Mouse (Mus musculus): ENCODE results near the gene 2310022B05Rik. TPM values are rescaled to one million over a fixed set of nuclear protein-coding genes. Genes with fewer than 3 reads are reported as not detected.

Gene 2310022B05Rik
- total and polyA plus RNA-seq, 3 experiments: 34.1 to 56.7 (median 49.4) TPM

- no peak for DNase-seq
Measured at GRCm38 (mm10) chr8:124661781-124662180, 1.4 kb downstream of the 2310022B05Rik start.

DNA sequence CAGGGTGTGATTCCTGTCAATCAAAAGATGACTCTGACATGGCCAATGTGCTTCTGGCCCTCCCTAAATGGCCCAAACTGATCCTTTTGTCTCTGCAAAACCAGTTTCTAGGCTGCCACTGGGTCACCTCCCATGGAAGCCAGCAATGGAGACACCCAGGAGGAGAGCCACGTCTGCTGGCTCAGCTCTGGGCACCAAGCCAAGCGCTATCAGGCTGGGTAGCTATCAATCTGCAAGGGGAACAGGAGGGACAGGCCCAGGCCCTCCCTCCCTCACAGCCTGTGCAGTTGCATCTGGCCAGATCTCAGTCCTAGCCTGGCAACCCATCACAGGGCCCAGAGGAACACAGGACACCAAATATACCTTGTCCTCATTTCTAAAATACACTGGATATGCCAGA lies 4.8 kb downstream of the 2310022B05Rik start:
- DNase-seq: peak; percentile 92

DNA sequence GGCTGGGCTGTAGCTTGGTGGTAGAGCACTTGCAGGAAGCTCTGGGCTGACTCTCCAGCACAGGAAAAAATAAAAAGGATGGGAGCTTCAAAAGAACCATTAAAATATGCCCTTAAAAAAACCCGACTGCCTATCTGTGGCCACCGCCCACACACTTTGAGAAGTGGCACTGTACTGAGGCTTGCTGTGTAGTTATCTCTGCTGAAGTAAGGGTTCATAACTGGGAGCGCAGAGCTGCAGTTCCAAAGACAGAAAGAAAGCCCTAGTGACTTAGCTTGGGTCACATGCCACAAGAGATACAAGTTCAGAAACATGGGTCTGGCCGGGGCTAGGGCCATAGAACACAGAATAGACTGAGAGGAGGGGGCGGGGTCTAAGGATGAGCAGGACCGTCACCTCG lies 5.2 kb downstream of the 2310022B05Rik start:
- DNase-seq: no peak

GRCm38 (mm10) chr8:124653568-124654475 lies 9.3 kb downstream of the 2310022B05Rik start:
- DNase-seq: no peak

DNA sequence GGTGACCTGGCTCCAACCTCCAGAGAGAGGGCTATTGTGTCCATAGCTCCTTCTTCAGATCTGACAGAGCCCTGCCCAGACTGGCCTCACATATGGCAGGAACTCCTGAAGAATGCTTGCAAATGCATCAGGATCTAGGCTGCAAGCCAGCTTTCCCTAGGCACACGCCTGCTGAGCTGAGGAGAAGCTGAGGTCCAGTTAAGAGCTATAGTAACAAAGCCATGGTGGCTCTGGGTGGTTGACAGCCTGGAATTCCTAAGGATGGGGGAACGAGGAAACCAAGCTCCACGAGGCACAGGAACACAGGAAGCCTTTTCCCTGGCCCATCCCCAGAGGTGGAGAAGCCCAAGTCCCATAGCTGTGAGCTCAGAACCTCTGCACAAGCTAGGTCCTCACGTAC lies 10.6 kb downstream of the 2310022B05Rik start:
- DNase-seq: no peak

DNA sequence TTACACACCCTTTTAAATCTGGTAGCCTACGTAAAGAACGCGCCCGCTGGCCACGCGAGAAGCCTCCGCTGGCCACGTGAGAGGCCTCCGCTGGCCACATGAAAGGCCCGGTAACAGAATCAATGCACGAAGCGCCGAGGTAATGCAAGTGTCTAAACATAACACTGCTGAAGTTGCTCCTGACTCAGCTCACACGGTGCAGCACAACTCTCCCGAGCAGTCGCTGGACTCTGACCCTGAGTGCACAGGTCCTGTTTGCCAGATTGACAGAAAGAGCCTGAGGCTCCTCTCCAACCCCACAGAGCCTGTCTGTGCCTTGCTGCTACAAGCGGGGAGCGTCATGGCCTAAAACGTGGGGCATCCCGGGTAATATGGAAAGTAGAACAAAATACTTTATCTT lies 11.4 kb downstream of the 2310022B05Rik start:
- DNase-seq: no peak

- no peak for DNase-seq
Measured at GRCm38 (mm10) chr8:124648311-124648710, 14.9 kb downstream of the 2310022B05Rik start.

DNA sequence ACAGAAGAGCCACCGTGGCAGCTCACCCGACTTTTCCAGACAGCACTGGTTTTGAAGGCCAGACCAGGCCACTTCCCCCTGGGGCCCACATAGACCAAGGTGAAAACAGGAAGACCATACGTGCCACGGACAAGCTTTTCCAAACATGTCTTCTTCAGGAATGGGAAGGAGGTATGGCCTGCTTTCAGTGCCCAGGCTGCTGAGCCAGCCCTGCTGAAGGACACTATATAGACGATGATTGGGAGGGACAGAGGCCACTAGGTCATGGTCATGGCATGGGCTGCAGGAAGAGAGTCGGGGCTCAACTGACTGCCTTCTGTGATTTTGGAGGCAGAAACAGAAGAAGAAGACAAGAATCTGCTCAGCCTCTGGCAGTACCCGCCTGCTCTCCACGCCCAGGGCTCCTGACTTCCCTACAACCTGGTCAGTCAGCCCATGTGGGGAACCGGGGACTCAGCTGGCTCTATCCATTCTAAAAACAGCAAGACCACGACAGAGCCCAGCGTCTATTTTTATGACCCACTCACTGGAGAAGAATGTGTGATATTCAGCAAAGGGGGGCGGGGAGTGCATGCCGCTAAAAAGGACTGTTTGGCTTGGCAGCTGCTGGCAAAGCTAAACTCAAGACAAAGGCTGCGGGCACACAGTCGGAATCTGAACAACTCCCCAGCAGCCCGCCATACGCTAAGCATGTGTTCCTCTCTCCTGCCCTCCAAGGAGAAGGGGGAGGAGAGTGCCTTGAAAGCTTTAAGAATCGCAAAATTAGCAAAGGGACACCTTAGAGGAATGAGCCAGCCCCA lies 19.4 kb downstream of the 2310022B05Rik start:
- DNase-seq: peak; percentile 86

GRCm38 (mm10) chr8:124641599-124641998 lies 21.6 kb downstream of the 2310022B05Rik start:
- peak; percentile 63 for DNase-seq

DNA sequence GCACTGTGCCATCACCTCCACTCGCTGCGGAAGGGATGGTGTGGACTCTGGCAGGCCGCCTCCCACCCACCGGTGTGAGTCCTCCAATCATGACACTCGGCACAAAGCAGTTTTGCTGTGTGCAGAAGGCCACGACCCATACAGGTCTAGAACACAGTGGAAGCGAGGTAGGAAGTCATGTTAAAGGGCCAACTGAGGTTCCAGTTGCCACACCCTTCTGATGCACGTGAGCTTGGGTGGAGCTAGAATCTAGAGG lies 28.0 kb downstream of the 2310022B05Rik start:
- DNase-seq: no peak

GRCm38 (mm10) chr8:124634411-124635246 lies 28.5 kb downstream of the 2310022B05Rik start:
- DNase-seq: no peak

DNA sequence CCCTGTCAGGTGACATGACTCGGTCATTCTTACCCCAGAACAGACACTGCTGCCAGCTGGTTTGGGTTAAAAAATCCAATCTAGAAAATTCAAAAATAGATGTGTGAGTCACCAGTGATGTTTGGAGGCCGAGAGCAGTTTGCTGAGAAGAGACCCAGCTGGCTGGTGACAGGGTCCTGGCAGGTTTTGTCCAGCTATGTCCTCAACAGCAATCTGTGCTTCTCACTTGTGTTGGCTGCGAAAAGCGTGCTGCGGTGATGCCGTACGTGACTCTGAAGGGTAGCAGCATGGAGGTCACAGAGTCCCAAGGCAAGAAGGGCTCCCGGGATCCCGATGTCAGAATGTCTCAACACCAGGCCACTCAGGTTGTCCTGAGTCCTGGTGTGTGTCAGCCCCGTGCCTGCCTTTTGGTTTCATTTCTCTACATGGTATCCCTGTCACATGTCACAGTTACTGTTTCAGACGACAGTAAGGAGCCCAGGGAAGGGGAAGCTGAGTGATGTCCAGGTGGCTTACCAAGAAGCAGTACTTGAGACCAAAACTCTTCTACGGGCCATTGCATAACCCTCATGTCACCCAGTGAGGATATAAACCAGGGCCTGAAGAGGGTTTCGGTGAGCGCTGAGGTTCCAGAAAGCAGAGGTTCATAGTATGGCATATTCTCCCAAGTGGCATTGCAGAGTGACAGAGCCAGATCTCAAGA lies 30.0 kb downstream of the 2310022B05Rik start:
- DNase-seq: peak; percentile 74

DNA sequence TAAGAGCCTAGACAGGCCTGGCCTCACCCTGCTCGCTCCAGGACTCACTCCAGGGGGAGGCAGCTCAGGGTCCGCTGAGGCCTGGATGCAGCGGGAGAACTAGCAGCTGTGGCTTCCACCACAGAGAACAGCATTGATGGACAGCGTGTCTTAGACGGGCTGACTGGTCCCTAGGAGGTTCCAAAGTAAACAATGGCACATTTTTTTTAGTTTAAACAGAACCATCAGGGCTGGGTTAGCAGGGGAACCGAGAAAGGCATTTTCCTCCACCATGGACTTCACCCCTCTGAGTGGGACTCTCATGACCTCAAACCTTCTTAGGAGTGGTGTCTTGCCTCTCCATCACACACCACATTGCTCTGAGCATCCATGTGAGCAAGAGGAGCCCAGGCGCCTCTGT lies 31.2 kb downstream of the 2310022B05Rik start:
- no peak for DNase-seq

DNA sequence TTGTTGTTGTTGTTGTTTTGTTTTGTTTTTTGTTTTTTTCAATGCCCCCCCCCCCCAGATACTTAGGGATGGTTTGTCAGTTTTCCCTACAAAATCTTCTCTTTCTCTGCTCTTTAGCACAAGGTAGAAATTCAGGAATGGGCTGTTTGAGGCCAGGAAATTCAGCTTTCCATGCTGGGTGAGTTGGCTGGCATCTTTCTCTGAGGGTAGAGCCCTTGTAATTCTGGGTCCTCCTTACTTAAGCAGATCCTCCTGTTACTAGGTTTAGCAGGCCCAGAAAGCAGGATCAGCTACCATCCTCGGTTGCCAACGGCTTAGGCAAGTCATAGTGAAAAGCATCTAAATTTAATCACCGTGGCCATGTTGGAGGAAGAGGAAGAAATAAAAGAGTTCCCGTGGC lies 32.3 kb downstream of the 2310022B05Rik start:
- no peak for DNase-seq

DNA sequence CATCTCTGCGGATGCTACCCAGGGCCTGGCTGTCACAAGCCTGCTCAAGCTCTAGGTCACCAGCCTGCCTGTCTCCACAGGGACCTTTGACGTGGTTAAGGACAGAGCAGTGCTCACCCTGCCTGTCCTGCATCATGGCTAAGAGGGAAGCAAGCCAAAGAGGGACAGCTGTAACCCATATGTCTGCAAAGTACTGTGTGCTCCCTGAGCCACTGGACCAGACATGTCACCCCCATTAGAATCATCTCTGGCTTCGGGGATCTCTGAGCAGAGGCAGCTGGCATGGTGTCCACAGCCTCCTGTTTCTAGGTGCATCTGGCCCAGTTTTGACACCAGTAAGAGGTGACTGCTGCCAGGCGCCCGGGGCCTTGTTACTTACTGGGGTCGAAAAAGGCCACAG lies 32.7 kb downstream of the 2310022B05Rik start:
- peak; percentile 33 for DNase-seq

GRCm38 (mm10) chr8:124626251-124626650 lies 36.9 kb downstream of the 2310022B05Rik start:
- no peak for DNase-seq

GRCm38 (mm10) chr8:124621255-124621654 lies 41.9 kb downstream of the 2310022B05Rik start:
- DNase-seq: no peak

DNA sequence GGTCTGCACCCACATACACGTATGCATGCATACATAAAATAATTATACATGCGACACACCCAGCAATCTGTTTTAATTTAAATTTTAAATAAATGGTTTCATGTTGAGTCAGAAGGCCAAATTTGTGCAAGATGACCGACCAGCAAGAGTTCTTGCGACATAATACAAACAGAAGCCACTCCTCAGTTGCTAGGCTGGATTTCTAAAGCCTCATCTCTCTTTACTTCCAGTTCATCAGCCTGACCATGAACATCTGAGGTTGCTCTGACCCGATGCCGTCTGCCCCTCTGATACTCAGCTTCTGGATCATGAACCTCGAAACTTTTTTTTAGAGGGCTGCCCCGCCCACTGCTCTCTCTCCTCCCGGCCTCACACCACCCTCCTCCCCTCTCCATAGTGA lies 44.9 kb downstream of the 2310022B05Rik start:
- DNase-seq: peak; percentile 39

GRCm38 (mm10) chr8:124617266-124617869 lies 45.8 kb downstream of the 2310022B05Rik start:
- peak; percentile 83 for DNase-seq

GRCm38 (mm10) chr8:124614325-124614724 lies 48.8 kb downstream of the 2310022B05Rik start:
- no peak for DNase-seq

DNA sequence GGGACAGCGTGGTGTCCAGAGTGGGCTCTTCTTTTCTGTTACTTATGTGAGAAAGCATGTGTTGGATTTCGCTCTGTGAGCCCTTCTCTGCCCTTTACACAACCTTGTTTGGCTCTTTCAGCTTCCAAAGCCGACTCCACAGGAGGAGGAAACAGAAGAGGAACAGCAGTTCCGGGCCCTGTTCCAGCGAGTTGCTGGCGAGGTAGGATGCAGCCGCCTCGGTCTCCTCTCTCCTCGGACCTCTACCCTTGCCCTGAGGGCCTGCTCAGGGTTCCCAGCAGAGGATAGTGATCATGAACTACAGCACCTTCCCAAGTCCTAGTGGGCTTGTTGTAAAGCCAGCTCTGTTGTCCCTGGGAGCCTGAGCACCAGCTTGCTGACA lies 54.2 kb downstream of the 2310022B05Rik start:
- no peak for DNase-seq

Measured in adrenal gland, adult 2 months (tissue).